Mouse (Mus musculus): ENCODE measurements around the gene Atl1.

DNA sequence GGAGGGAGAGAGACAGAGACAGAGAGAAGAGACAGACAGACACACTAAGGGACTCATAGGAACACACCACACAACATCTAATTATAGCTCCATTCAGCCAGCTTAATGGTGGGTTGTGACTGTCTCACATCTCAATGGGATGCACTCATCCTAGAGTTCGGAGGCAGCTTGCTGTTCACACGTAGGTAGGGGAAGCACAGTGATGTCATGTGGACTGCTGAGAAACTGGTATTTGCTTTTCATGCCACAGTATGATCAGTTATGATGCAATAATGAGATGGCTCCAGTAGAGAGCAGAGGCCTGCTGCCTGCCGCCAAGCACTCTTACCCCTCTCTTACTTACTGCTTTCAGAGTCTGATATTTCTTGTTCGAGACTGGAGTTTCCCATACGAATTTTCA, 53.4 kb downstream of the Atl1 start:
- TF ChIP-seq CTCF (IDR thresholded peaks at IDR 0.05; ENCODE audit: low read depth, low read length) (no peak), EP300 (IDR thresholded peaks at IDR 0.05; ENCODE audit: insufficient read depth, low read depth, low read length) (no peak), POLR2A (IDR thresholded peaks at IDR 0.05; ENCODE audit: insufficient read depth, low read length) (no peak)

Data from ES-Bruce4 (cell line).